Mouse (Mus musculus) gastrocnemius, adult 8-10 months (tissue): ENCODE measurements around the gene Phtf1. TPM values are rescaled to one million over a fixed set of nuclear protein-coding genes. Genes with fewer than 3 reads are reported as not detected.

Experiments used
- DNase-seq, 2 experiments: peaks; one replicate each; pipeline ENCODE4 v3.0.0; 2022; ENCODE audit warnings: low spot score in 2 of 2
- total RNA-seq, 4 experiments: library from RNA; stranded (reverse); gene quantifications; 2 replicates each; pipeline ENCODE4 v1.2.4; 2022

Gene Phtf1
- total RNA-seq, 4 experiments from 2014 or later = 3.2 to 3.7 (median 3.4) TPM

DNA sequence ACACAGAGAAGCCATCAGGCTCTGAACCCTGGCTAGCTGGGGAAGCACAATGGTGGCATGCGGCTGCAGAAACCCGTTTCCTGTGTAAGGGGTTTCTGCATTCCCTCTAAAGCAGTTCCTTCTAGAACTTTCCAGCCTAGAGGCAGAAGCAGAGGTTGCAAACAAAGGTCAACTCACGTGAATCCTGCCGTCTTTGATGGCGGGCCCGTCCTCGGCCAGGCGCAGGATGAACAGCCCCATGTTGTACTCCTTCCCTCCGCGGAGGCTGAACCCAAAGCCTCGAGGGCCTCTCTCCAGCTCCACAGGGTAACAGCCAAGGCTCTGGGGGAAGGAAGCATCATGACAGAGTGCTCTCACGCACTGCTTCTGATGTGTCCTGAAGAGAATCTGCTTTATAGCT is 52.2 kb downstream of the Phtf1 start:
- DNase-seq = no peak

DNA sequence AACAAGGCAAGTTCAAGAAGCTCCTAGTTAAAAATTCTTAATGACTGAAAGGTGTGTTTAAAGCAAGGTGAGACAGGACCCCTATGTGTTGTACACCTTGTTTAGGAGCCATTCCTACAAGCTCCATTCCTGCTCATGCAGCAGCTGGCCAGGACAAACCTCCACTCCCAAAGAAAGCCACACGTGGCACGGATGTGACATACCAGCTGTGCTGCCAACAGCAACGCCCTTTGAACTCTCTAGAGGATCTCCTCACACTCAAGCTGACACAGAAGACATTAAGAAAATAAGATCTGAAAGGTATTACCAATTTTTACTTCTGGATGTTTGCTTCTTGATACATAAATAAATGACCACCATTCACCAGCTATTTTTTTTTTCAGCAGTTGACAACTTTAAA is 59.0 kb downstream of the Phtf1 start:
- no peak for DNase-seq

DNA sequence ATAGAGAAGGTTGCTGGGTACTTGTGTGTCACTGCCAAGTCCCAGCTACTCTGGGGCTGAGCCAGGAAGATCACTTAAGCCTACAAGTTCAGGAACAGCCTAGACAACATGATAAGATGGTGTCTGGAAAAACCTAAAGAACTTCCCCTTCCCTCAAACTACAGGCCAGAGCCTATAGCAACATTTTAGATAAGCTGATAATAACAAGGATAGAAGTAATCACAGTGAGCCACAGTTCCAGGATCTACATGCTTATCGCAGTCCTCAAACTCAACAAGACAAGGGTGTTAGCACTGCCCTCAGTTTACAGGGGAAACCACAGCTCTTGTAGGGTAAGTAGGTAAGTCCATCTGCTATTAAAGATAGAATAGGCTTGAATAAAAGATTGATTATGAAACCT is 64.2 kb downstream of the Phtf1 start:
- DNase-seq = no peak

DNA sequence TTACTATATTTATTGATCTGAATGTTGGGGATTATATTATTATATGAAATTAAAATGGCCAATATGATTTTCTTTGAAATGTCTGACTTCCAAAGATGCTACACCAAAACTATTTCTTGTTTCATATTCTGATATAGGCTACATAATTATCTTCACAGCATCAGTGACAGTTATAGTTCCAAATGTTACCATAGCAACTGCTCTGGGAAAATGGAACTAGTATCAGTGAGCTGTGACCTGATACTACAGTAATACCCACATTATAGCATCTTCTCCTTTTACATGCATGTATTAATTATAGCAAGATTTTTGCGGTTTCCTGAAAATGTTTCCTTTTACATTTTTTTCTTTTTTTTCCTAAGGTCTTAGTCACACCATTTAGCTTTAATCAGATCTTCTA is 64.8 kb downstream of the Phtf1 start:
- DNase-seq = no peak

DNA sequence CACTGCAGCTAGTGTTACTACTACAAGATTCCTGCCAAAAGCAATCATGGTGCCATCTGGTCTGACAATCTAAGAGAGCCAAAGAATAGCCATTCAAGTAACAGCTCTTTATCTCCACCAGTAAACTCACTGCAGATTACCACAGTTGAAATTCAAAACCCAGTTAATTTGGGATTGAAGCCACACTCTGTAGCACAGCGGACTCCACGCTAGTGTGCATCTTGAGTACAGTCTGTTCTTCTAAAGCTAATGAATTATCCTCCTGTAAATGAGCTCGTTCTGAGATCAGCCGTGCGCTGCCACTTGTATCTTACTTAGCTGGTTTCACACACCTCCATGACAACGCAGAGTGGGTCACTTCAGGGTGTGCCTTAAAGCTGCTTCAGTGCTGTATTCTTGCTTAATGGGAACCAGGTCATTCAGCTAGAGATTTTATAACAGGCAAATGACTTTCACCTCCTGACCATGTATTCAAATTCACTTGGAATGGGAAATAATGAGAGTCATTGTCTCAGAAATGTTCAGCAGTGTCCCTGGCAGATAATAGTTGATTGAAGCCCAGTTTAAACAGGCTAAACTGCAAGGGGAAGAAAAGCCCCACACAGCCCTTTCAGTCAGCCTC is 91.2 kb downstream of the Phtf1 start:
- no peak for DNase-seq

DNA sequence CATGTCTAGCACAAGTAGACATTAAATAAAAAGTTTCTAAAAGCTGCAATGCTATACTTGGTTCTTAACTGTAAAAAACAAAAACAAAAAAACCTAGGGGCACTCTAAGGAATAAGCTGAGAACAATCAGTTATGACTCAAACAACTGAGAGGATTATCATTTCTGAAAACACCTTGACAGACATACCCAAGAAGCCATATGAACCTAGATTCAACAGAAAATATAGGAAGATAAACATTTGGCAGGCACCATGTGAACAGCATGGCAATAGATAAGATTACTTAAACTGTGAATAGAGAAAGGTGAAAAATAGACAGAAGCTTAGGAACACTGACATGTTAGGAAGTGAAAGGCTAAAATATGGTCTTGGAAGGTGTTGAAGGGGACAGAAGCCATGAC is 101.5 kb downstream of the Phtf1 start:
- DNase-seq = no peak

Other genes starting within 250 kb of the Phtf1 start
- gene Olfml3, start 230.1 kb upstream of the Phtf1 start, total RNA-seq = 1 to 10 TPM in 3 of 4 experiments, under 1 TPM in 1; 0.94 to 4.0 (median 1.8) TPM
- not detected for gene Gm10964, start 228.7 kb upstream of the Phtf1 start, total RNA-seq
- gene Hipk1, start 176.5 kb upstream of the Phtf1 start, total RNA-seq = 10 to 100 TPM; 55.9 to 80.6 (median 65.0) TPM
- 1 to 10 TPM; 3.0 to 5.4 (median 4.1) TPM for gene Dclre1b, start 158.7 kb upstream of the Phtf1 start, total RNA-seq
- gene Ap4b1, start 158.6 kb upstream of the Phtf1 start, total RNA-seq = 10 to 100 TPM in 1 of 4 experiments, 1 to 10 TPM in 3; 8.3 to 10.5 (median 9.2) TPM
- under 1 TPM in 2 of 4 experiments, not detected in 2; 0.13 TPM for gene Gm43064, start 158.5 kb upstream of the Phtf1 start, total RNA-seq
- not detected for gene Bcl2l15, start 135.5 kb upstream of the Phtf1 start, total RNA-seq
- gene Ptpn22, start 108.3 kb upstream of the Phtf1 start, total RNA-seq = under 1 TPM in 3 of 4 experiments, not detected in 1; 0.27 to 0.83 (median 0.39) TPM
- 1 to 10 TPM; 5.6 to 7.3 (median 6.5) TPM for gene Rsbn1, start 54.0 kb upstream of the Phtf1 start, total RNA-seq